Mouse (Mus musculus) heart, adult 2 months (tissue): Measurements from ENCODE around the gene Spink2.

ENCODE experiments used
- CTCF ChIP-seq: fragments of 200-600 bp; IDR thresholded peaks from 2 replicates; pipeline ENCODE4 v1.8.1; 2022; ENCODE audit warnings: antibody characterized with exemption, mild to moderate bottlenecking, moderate library complexity
- POLR2A ChIP-seq: fragments of 200-500 bp; IDR thresholded peaks from 2 replicates; pipeline ENCODE4 v1.6.1; 2011; ENCODE audit warnings: mild to moderate bottlenecking, low read depth, low read length, control low read depth; ENCODE audit not compliant: insufficient read depth

- no peak for TF ChIP-seq CTCF
- no peak for TF ChIP-seq POLR2A
These were observed 55.7 kb downstream of the Spink2 start for GRCm38 (mm10) chr5:77155526-77155925.
